8 mouse cellular contexts compared by ENCODE assay signal in the genomic region with DNA sequence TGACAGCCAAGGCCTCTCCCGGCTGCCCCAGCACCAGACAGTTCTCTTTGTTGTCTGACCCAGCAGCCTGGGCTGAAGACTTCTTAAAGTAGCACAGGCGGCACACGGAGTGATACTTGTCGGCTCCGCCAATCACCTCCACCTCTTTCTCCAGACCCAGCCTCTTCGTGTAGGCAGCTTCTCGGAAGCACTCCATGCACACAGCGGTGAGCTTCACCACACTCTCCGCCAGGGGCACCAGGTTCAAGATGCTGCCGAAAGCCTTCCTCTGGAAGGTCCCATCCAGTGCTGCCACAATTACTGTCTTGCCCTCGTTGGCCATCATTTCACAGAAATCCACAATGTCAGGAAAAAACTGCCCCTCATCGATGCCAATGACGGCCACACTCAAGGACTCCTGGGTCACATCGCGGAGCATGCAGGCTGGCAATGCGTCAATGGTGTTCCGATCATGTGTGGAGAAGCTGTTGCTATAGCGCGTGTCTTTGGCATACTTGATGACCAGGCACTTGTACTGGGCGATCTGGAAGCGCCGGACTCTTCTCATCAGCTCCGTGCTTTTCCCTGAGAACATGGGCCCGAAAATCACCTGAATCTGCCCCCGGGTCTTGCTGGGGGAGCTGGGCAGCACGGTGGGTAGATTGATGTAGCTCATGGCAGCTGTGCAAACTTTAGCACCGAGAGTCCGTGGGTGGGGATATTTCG. TPM values are rescaled to one million over a fixed set of nuclear protein-coding genes. Genes with fewer than 3 reads are reported as not detected.
DNase-seq lines count a peak whose midpoint lies in the region; TF ChIP-seq lines count a peak whose summit lies in the region.
"Not testable (repeated sequence)": the region's sequence is repeated elsewhere in the genome, so short reads cannot be mapped to it uniquely, and the experiment has no call there.

No protein-coding gene starts in this region.

- peak; percentile 43 for TF ChIP-seq CTCF in layer of hippocampus, adult 2 months (conservative IDR thresholded peaks at IDR 0.05)

- H3K36me3 ChIP-seq in hindbrain, embryonic 10.5 days = not testable (repeated sequence)

- peaks cover 37% of the 10 kb centered on the region for H3K4me1 ChIP-seq in hindbrain, embryonic 10.5 days (replicated peaks)

- WGBS in hindbrain, embryonic 10.5 days = 43% methylated on average over 29 of the region's 29 CpGs

- not testable (repeated sequence) for H3K27ac ChIP-seq in hindbrain, embryonic 10.5 days; layer of hippocampus, adult 2 months

- DNase-seq in CD4-positive, CD25-positive, alpha-beta regulatory T cell, adult 2 months (ENCODE audit: low read depth, low spot score) = peak; percentile 50
- DNase-seq in T-cell, adult 2 months (ENCODE audit: low spot score) = peak; percentile 43
- peak; percentile 14 for DNase-seq in embryo, embryonic 9.5 days (ENCODE audit: extremely low spot score)
- DNase-seq in hindbrain, embryonic 10.5 days (ENCODE audit: low spot score) = peak; percentile 16
- DNase-seq in layer of hippocampus, adult 2 months (ENCODE audit: low spot score in 2 of 2) = not testable (repeated sequence)
- peak; percentile 51 to 68 for DNase-seq in lung, adult 18-20 months
- peak; percentile 40 to 67 for DNase-seq in lung, postnatal 4 days
- peak; percentile 33 for DNase-seq in thymus, postnatal 0 days (ENCODE audit: low spot score)

- not testable (repeated sequence) for H3K9me3 ChIP-seq in hindbrain, embryonic 10.5 days

- peaks cover 25% of the 10 kb centered on the region for H3K27me3 ChIP-seq in hindbrain, embryonic 10.5 days (ENCODE audit: insufficient read depth, poor library complexity, severe bottlenecking)

- peak overlapping the region; percentile 16; the same call in 1 of the 2 replicates for H3K4me3 ChIP-seq in hindbrain, embryonic 10.5 days
- H3K4me3 ChIP-seq in layer of hippocampus, adult 2 months = not testable (repeated sequence)

RNA-seq across cellular contexts. Expression of a gene that starts 1.4 kb away (rescaled TPM):
- polyA plus RNA-seq in hindbrain, embryonic 10.5 days (2016; fragmentation: Nextera tagmentation; extraction: Ambion mirVana) = 1.6 and 2.3 TPM in 2 replicates
- 1 to 10 TPM; 4.6 to 4.9 TPM for total RNA-seq in layer of hippocampus, adult 2 months (2021)
- polyA plus RNA-seq in thymus, postnatal 0 days (2015; fragmentation: Nextera tagmentation; extraction: Ambion mirVana) = 3.0 and 3.1 TPM in 2 replicates

RNA-seq across cellular contexts. Expression of a gene that starts 54.0 kb away (rescaled TPM):
- 41.4 and 44.2 TPM in 2 replicates for polyA plus RNA-seq in hindbrain, embryonic 10.5 days (2016; fragmentation: Nextera tagmentation; extraction: Ambion mirVana)
- total RNA-seq in layer of hippocampus, adult 2 months (2021) = 10 to 100 TPM; 20.6 to 25.6 TPM
- polyA plus RNA-seq in thymus, postnatal 0 days (2015; fragmentation: Nextera tagmentation; extraction: Ambion mirVana) = 91.7 and 101 TPM in 2 replicates
